Mouse (Mus musculus) B cell, adult (primary cell): Measurements from ENCODE around the gene Gm21891. TPM values are rescaled to one million over a fixed set of nuclear protein-coding genes. Genes with fewer than 3 reads are reported as not detected.

Experiments used
- total RNA-seq: library from RNA; stranded (reverse); gene quantifications from 4 replicates; pipeline ENCODE4 v1.2.4, GENCODE M21; 2023; ENCODE audit not compliant: inconsistent age

The Gm21891 gene
- total RNA-seq = not detected in 4 replicates

GRCm38 (mm10) chrY:13133392-13133791 is at the start of gene Gm21891:
Gene Gm21891, minus strand, starts transcription at chrY:13133492.

GRCm38 (mm10) chrY:13161668-13162067 is 28.4 kb upstream of the Gm21891 start, which contains the start of gene Gm21425:
Gene Gm21425, plus strand, starts transcription at chrY:13161968.

Other genes with a start within 250 kb of the Gm21891 start
- gene Gm20807, start 90.6 kb downstream of the Gm21891 start, total RNA-seq = not detected in 4 replicates
- gene Gm21425, start 28.5 kb upstream of the Gm21891 start, total RNA-seq = not detected in 4 replicates
- gene Gm21828, start 90.4 kb upstream of the Gm21891 start, total RNA-seq = not detected in 4 replicates
- gene Gm21440, start 118.9 kb upstream of the Gm21891 start, total RNA-seq = not detected in 4 replicates
- not detected in 4 replicates for gene Gm21454, start 119.0 kb upstream of the Gm21891 start, total RNA-seq
- not detected in 4 replicates for gene Gm21725, start 215.6 kb upstream of the Gm21891 start, total RNA-seq